Mouse (Mus musculus) cerebellum, postnatal 4 days (tissue): ENCODE data around the gene Lrfn3.

Experiments
- DNase-seq, 2 experiments: peaks; one replicate each; pipeline ENCODE4 v3.0.0; 2022; ENCODE audit warnings: low spot score in 2 of 2, mixed read lengths in 1 of 2

Lrfn3 gene

DNA sequence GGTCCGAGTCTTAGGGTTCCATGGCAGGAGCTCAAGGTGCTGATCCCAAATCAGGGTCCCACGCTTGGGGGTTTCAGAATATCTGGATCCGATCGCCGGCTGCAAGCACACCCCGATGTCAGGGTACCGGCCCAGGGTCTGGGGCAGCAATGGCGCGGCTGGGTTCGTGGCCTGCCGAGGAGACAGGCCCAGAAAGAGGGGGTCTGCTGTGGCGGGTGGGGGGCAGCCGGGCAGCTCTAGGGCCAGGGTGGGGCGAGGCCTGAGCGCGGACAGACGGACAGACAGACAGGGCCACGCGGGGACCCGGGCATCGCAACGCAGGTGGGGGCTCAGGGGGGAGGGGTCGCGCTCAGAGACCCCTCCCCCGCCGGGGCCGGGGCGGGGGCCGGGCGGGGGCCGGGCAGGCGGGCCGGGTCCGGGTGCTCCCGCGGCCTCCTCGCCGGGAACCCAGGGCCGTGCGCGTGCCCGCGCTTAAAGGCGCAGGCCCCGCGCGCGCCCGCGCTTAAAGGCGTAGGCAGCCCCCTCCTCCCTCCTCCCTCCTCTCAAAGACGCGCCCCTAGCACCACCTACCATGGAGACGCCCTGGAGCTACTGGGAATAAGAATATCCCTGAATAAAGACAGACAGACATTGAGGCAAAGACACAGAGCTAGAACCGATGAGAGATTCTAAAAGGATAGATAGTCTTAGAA lies at the start of gene Lrfn3:
Gene Lrfn3 (minus strand): TSS at position 121 of the 692 bp plus-strand sequence.
- peak in 1 of 2 experiments; percentile 74 for DNase-seq

GRCm38 (mm10) chr7:30411023-30411422 lies 48.5 kb upstream of the Lrfn3 start:
- no peak for DNase-seq

GRCm38 (mm10) chr7:30409789-30410188 lies 47.2 kb upstream of the Lrfn3 start:
- DNase-seq = no peak

DNA sequence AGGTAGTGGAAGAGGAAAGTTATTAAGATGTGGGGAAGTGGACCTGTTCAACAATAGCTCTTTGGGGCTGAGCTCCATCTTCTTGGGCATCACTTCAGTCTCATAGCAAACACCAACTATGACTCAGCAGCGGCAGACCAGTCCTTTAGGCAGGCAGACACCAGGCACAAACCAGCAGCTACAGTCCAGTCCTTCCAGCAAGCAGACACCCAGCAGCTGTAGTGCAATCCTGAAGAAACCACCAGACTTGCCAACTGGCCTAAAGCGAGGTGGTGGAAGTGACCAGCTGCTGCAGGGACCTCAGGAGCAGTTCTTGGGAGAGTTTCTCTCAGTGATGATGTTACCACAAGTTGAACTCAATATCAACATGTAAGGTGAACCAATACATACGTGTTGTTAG lies 46.1 kb upstream of the Lrfn3 start:
- DNase-seq = no peak

DNA sequence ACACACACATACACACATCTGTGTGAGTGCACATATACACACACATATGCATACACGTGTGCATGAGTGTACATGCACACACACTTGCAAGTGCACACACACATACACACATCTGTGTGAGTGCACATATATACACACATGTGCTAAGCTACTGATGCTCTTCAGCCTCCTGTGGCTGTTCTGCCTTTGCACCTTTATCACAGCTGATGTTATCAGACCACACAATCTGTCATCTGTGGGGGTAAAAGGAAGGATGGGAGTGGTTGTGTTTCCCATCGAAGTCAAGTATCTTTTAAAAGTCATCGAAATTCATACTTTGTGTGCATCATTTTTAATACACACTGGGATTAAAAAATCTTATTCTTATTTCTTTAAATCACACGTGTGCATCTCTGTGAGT lies 39.8 kb upstream of the Lrfn3 start:
- no peak for DNase-seq

DNA sequence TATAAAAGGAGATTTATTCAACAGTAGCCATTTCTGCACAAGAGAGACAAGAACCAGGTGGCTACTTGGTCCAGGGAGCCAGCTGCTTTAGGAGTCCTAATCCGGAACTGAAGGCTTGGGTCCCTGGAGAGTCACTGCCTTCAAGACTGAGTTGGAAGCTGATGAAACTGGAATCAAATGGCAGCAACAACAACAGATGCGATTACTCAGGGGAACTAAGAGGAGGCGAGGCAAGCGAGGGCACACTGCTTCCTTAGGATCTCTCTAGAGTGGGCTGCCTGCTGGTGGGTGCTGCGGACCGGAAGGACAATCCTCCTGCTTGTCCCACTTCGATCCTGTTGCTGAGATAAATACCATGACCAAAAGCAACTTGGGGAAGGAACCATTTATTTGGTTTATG lies 37.1 kb upstream of the Lrfn3 start:
- no peak for DNase-seq

GRCm38 (mm10) chr7:30394871-30395270 lies 32.3 kb upstream of the Lrfn3 start:
- no peak for DNase-seq

DNA sequence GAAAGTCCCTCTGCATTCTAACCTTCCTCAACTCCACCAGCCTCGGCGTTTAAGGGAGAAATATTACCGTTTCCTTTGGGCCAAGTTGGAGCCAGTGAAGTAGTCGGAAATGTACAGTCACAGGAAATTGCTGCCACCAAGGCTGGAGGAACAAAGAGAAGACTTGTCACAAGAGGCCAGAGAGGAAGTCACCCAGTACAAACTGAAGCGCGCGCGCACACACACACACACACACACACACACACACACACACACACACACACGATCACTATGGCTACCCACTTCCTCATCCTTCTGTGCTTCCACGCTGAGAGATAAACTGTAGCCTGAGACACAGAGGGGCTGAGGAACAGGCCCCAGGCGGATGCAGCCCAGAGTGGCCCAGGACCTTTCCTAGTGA lies 31.8 kb upstream of the Lrfn3 start:
- DNase-seq = no peak

DNA sequence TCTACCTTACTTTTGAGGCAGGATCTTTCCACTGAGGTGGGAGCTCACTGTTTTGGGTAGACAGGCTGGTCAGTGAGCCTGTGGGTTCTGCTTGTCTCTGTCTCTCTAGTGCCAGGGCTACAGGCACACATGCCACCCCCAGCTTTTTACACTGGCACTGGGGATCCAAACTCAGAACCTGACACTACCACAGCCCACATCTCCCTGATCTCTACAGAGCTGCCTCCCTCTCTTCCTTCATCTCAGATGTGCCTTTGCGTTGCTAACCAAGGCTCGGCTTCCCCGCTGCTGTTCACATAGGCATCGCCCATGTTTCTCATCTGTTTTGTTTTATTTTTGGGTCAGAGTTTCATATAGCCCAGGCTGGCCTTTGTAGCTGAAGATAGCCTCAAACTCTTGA lies 31.1 kb upstream of the Lrfn3 start:
- no peak for DNase-seq

DNA sequence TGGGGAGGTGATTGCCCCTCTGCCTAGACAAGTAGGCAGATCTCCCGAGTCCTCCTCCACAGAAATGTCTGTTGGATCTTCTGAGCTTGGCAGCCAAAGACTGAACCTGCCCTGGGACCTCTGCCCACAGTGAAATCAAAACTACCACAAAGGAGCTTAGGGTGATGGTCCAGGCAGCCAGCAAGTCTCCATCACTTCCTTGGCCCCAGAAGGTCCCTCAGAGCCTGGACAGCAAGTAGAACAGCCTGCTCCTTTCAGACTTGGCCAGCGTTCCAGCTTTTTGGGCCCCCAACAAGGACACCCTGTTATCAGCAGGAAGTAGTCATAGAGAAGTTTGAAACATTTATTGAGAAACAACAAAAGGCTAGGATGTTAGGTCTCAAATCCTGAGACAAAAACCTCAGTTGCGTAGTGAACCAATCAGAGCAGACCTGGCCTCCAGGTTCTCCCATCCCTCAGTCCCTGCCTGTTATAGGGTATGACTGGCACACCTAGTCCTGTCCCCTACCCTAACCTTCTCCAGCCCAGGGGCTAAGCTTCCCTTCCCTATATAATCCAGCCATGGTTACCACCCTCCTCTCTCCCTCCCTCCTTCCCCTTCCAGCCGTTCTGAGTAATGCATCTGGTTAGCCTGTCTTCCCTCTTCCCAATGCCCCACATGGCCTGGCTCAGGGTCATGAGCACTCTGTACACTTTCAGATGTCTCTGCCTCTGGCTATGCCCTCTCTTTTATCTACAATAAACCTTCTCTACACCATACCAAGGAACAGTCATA lies 30.4 kb upstream of the Lrfn3 start:
- DNase-seq = no peak

DNA sequence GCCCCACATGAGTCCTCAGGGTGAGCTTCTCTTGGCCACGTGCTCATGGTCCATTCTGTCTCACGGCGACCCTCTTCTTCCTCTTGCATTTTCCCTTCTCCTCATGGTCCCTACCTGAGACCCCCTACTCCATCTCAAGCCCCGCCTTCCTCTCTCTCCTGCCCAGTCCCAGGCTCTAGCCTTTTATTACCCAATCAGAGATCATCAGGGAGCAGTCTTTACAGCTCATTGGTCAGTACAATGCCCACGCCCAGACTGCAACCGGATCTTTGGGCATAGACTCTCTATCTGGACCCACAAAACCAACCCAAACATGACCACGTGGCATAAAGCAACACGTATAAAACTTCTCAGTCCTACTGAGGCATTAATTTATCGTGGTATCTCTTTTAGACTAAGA lies 21.5 kb upstream of the Lrfn3 start:
- DNase-seq = no peak

DNA sequence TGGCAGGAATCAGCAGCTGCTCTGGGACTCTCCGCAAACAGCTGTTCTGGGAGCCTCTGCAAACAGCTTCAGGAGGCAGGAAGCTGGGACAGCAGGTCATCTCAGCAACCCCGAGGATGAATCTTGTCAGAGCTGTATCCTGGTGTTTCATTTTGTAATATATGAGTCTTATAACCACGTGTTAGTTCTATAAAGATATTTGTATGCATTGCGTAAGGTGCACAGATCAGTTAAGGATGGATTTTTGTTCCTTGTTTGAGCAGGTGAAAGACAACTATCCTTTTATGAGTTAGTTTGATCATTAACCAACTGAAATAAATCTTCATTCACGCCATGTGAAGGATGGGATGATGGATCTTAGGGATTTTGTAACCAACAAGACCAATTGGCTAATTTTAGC lies 17.5 kb upstream of the Lrfn3 start:
- DNase-seq = no peak

GRCm38 (mm10) chr7:30373501-30373962 lies 11.0 kb upstream of the Lrfn3 start:
- DNase-seq = peak; percentile 76 to 93

DNA sequence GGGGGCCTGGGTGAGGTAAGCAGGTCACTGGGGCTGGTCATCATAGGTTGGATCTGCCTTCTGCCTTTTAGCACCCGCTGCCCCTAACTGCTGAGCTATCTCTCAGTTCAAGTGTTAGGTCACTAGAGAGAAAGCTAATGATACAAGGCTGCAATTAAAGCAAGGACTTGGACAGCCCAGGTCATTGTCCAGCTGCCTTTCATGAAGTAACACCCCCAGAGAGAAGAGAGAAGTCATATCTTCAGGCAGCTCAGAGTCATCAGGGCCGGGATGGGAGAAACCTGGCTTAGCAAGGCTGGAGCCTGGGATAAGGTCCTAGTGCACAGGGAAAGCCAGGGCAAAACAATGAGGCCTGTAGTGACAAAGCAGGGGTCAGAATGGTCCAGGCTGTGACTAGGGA lies 4.9 kb upstream of the Lrfn3 start:
- no peak for DNase-seq

- no peak for DNase-seq
These were observed 769 bp upstream of the Lrfn3 start for GRCm38 (mm10) chr7:30363344-30363738.

- no peak for DNase-seq
These were observed 2.5 kb downstream of the Lrfn3 start for GRCm38 (mm10) chr7:30360028-30360427.

- DNase-seq = no peak
These were observed 3.2 kb downstream of the Lrfn3 start for GRCm38 (mm10) chr7:30359276-30359865.

GRCm38 (mm10) chr7:30358378-30359186 lies 4.0 kb downstream of the Lrfn3 start:
- DNase-seq = no peak

GRCm38 (mm10) chr7:30354059-30354458 lies 8.5 kb downstream of the Lrfn3 start:
- DNase-seq = no peak

GRCm38 (mm10) chr7:30353279-30353822 lies 9.2 kb downstream of the Lrfn3 start:
- peak; percentile 50 to 85 for DNase-seq

DNA sequence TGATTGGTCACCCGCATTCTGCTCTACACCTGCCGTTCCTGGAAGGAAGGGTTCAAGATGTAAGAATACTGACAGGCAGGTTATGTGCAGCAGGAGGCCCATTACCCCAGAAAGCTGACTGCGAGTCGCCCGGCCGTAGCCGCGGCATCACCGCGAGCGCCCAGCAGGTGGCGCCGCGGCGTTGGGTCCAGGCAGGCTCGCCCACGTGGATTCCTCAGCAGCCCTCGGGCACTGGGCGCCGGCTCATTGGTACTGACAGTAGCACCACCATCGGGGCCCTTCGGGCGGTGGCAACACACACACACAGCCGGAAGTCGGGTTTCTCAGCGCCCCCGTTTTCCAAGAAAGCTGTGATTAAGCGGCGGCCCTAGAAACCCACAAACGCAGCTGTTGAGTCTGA lies 14.7 kb downstream of the Lrfn3 start:
- peak; percentile 54 to 85 for DNase-seq
